Mouse (Mus musculus) CD4-positive, CD25-positive, alpha-beta regulatory T cell, adult 4 months (primary cell): ENCODE measurements around the gene Fam219a. TPM values are rescaled to one million over a fixed set of nuclear protein-coding genes. Genes with fewer than 3 reads are reported as not detected.

ENCODE experiments used
- ATAC-seq: one replicate; pipeline ENCODE4 v1.8.0; 2017
- polyA plus RNA-seq, 2 experiments: library from polyadenylated mRNA; unstranded; fragments of 100-300 nt; shearing (Covaris generic); gene quantifications; one replicate each; pipeline ENCODE4 v1.2.1; 2017

Gene Fam219a
- polyA plus RNA-seq, 2 experiments from 2014 or later = 0.52 to 0.56 TPM

DNA sequence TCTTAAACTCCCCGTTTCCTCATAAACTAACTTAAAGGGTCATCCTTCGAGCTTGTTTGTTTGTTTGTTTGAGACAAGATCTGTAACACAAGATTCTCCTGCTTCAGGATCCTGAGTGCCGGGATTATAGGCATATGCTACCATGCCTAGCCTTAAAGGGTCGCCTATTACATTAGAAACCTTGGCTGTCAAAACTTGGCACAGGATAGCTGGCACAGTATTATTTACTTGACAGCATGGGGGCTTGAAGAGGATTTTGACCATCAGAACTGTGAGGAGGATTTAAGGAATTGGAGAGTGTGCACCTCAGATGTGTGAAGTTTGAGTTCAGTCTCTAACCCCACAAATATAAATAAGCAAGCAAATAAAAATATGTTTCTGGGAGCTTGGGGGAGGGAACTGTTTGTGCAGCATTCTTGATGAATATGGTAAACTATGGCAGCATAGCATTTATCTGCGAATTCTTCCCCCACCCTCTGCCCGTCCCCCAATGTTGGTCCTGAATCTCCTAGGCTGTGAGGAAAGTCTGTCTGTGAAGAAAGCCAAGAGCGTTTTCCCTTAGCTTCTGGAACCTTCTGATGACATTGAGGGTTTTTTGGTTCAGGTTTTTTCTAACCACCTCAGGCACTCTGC, 99.2 kb downstream of the Fam219a start:
- no peak for ATAC-seq

DNA sequence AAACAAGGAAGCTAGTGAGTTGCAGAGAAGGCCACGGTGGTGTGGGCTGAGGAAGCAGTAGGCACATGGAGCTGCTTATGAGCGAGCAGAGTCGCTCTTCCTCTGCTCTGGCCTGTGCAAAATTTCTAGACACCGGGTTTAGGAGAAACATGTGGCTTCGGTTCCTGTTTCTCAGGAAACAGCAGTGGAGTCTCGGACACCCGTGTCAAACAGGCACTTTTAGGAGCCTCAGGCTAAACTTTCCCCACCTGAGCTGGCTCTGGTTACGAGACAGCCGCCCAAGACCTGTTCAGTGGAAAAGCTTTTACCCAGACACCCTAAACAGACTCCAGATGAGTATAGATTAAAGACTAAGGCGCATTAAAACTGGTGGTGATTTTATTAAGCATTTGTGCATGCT, 100.1 kb downstream of the Fam219a start:
- ATAC-seq = no peak

DNA sequence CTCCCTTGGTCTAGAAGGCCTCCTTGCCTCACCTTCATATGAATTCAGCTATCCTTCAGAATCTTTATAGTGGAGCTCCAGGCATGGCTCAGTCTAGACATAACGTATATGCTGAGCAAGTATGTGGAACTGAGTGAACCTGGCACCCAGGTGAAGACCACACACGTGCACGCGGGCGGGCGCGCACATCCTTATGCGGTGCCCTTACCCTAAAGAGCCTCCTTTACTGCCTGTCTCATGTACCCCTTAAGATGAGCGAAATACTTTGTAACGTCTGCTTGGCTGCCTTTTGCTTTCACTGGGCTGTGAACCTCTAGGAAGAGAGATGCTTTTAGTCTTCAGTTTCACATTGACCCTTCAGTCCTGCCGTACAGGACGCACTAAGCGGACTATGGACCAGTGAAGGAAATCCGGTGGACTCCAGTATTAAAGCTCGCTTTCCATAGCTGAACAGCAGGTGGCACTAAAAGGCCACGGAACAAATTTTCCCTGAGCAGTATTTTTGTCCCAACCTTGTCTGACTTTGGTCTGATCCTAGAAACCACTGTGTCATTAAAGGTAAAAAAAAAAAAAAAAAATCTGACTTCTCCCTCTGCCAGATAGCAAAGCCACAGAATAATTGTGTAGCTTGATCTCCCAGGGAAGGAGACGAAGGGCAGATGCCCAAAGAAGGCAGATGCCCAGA, 100.8 kb downstream of the Fam219a start:
- ATAC-seq = no peak

Other genes with a start within 250 kb of the Fam219a start
- gene Ubap1, start 220.5 kb downstream of the Fam219a start, polyA plus RNA-seq = 10 to 100 TPM; 36.3 to 40.4 TPM
- 1 to 10 TPM; 1.6 to 1.7 TPM for gene Kif24, start 104.7 kb downstream of the Fam219a start, polyA plus RNA-seq
- 10 to 100 TPM; 16.7 to 21.5 TPM for gene Nudt2, start 104.4 kb downstream of the Fam219a start, polyA plus RNA-seq
- not detected for gene AI464131, start 66.5 kb downstream of the Fam219a start, polyA plus RNA-seq
- gene 1110017D15Rik, start 52.2 kb downstream of the Fam219a start, polyA plus RNA-seq = not detected
- not detected for gene Dnaic1, start 237 bp upstream of the Fam219a start, polyA plus RNA-seq
- gene Enho, start 70.8 kb upstream of the Fam219a start, polyA plus RNA-seq = not detected
- not detected for gene Cntfr, start 127.6 kb upstream of the Fam219a start, polyA plus RNA-seq
- 10 to 100 TPM in 1 of 2 experiments, 1 to 10 TPM in 1; 10.0 to 14.0 TPM for gene Il11ra1, start 130.5 kb upstream of the Fam219a start, polyA plus RNA-seq
- gene Rpp25l, start 144.0 kb upstream of the Fam219a start, polyA plus RNA-seq = 10 to 100 TPM; 57.2 to 58.2 TPM
- 10 to 100 TPM; 91.6 to 93.7 TPM for gene Dctn3, start 153.6 kb upstream of the Fam219a start, polyA plus RNA-seq
- not detected for gene Arid3c, start 161.6 kb upstream of the Fam219a start, polyA plus RNA-seq
- gene Galt, start 185.7 kb upstream of the Fam219a start, polyA plus RNA-seq = 100 to 1,000 TPM in 1 of 2 experiments, 10 to 100 TPM in 1; 70.1 to 104 TPM
- gene Sigmar1, start 186.6 kb upstream of the Fam219a start, polyA plus RNA-seq = 10 to 100 TPM; 42.8 to 48.9 TPM
- gene Ccl27a, start 204.7 kb upstream of the Fam219a start, polyA plus RNA-seq = 10 to 100 TPM in 1 of 2 experiments, 1 to 10 TPM in 1; 9.0 to 10.9 TPM